Mouse (Mus musculus): ENCODE measurements at regions not wholly inside any gene's neighbourhood (a gene's known extent, or its start where the extent isn't known, plus 50 kb on each side); places are given as distances from the start of the nearest gene placed in this dataset.

DNA sequence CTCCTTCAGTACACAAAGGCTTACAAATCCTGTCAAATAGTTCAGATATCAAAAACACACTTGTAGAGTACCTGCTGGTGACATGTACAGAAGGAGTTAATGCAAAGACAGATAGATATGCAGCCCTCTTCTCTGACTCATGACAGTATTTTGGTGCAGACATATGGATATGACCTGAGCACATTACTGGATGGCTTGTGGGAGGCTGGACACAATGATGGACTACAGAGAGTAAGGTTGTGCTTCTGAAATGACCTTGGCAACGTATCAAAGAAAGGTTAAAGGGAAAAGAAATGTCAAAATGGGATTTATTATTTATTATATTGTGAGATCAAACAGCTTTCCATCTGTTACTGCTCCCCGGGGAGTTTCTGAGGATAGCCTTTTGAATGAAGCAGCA lies 482.7 kb upstream of the Smim15 start:
- TF ChIP-seq SIN3A (IDR thresholded peaks at IDR 0.05; ENCODE audit: low read length) = no peak
- TF ChIP-seq CTCF (IDR thresholded peaks at IDR 0.05 in 2 of 3, conservative IDR thresholded peaks at IDR 0.05 in 1 of 3; ENCODE audit: control insufficient read depth in 1 of 3, insufficient read depth in 1 of 3, low read depth in 2 of 3, low read length in 3 of 3, poor library complexity in 1 of 3, severe bottlenecking in 1 of 3) = no peak
- no peak for TF ChIP-seq NRF1 (IDR thresholded peaks at IDR 0.05; ENCODE audit: insufficient read depth, low read depth, low read length, poor library complexity, severe bottlenecking)
- TF ChIP-seq JUND (IDR thresholded peaks at IDR 0.05; ENCODE audit: low read depth, low read length) = no peak
- TF ChIP-seq USF1 (IDR thresholded peaks at IDR 0.05; ENCODE audit: low read depth, low read length) = no peak
- no peak for TF ChIP-seq ZC3H11A (IDR thresholded peaks at IDR 0.05; ENCODE audit: low read depth, low read length)
- no peak for TF ChIP-seq TBP (IDR thresholded peaks at IDR 0.05; ENCODE audit: low read depth, low read length)
- TF ChIP-seq MAZ (IDR thresholded peaks at IDR 0.05; ENCODE audit: low read depth, low read length) = no peak
- TF ChIP-seq UBTF (IDR thresholded peaks at IDR 0.05; ENCODE audit: borderline replicate concordance, insufficient read depth, low read depth, low read length) = no peak
- no peak for TF ChIP-seq NELFE (IDR thresholded peaks at IDR 0.05; ENCODE audit: low read depth, low read length)
